Mouse (Mus musculus) urinary bladder, postnatal 10 days (tissue): ENCODE results near the gene Sgpp2.

Experiments used
- DNase-seq: peaks from one replicate; pipeline ENCODE4 v3.0.0; 2022; ENCODE audit warnings: low spot score

The Sgpp2 gene

GRCm38 (mm10) chr1:78401413-78401812 is 91.3 kb downstream of the Sgpp2 start:
- no peak for DNase-seq

- no peak for DNase-seq
These were observed 99.3 kb downstream of the Sgpp2 start for GRCm38 (mm10) chr1:78409396-78409795.

GRCm38 (mm10) chr1:78412668-78413067 is 102.5 kb downstream of the Sgpp2 start:
- DNase-seq: no peak

GRCm38 (mm10) chr1:78414421-78414820 is 104.3 kb downstream of the Sgpp2 start:
- no peak for DNase-seq

- DNase-seq: no peak
These were observed 107.2 kb downstream of the Sgpp2 start for GRCm38 (mm10) chr1:78417154-78417911.

- peak; percentile 44 for DNase-seq
These were observed 109.4 kb downstream of the Sgpp2 start for GRCm38 (mm10) chr1:78419593-78419992.

GRCm38 (mm10) chr1:78420271-78420670 is 110.1 kb downstream of the Sgpp2 start:
- no peak for DNase-seq

GRCm38 (mm10) chr1:78421749-78422148 is 111.6 kb downstream of the Sgpp2 start:
- no peak for DNase-seq

GRCm38 (mm10) chr1:78422576-78422975 is 112.4 kb downstream of the Sgpp2 start:
- no peak for DNase-seq

GRCm38 (mm10) chr1:78424848-78425247 is 114.7 kb downstream of the Sgpp2 start:
- no peak for DNase-seq

- no peak for DNase-seq
These were observed 115.2 kb downstream of the Sgpp2 start for GRCm38 (mm10) chr1:78425309-78425708.

- DNase-seq: no peak
These were observed 115.9 kb downstream of the Sgpp2 start for GRCm38 (mm10) chr1:78425793-78426700.

- no peak for DNase-seq
These were observed 116.7 kb downstream of the Sgpp2 start for GRCm38 (mm10) chr1:78426841-78427240.

- DNase-seq: no peak
These were observed 118.7 kb downstream of the Sgpp2 start for GRCm38 (mm10) chr1:78428851-78429250.

- DNase-seq: no peak
These were observed 123.3 kb downstream of the Sgpp2 start for GRCm38 (mm10) chr1:78433472-78433871.

GRCm38 (mm10) chr1:78435967-78436366 is 125.8 kb downstream of the Sgpp2 start:
- no peak for DNase-seq

GRCm38 (mm10) chr1:78436445-78436844 is 126.3 kb downstream of the Sgpp2 start:
- no peak for DNase-seq

- no peak for DNase-seq
These were observed 127.0 kb downstream of the Sgpp2 start for GRCm38 (mm10) chr1:78437150-78437549.

- DNase-seq: no peak
These were observed 130.6 kb downstream of the Sgpp2 start for GRCm38 (mm10) chr1:78440716-78441115.

- no peak for DNase-seq
These were observed 132.9 kb downstream of the Sgpp2 start for GRCm38 (mm10) chr1:78443056-78443455.

- DNase-seq: no peak
These were observed 136.1 kb downstream of the Sgpp2 start for GRCm38 (mm10) chr1:78446232-78446631.

- no peak for DNase-seq
These were observed 136.6 kb downstream of the Sgpp2 start for GRCm38 (mm10) chr1:78446742-78447141.

- no peak for DNase-seq
These were observed 137.9 kb downstream of the Sgpp2 start for GRCm38 (mm10) chr1:78448091-78448490.
